Mouse (Mus musculus) forebrain, embryonic 12.5 days (tissue): Measurements from ENCODE around the gene Kcnj12. TPM values are rescaled to one million over a fixed set of nuclear protein-coding genes. Genes with fewer than 3 reads are reported as not detected.

Source experiments
- ATAC-seq: fragments of 200-750 bp; cut with Nextera tagmentation; 2 replicates; pipeline ENCODE4 v1.8.0; 2017; ENCODE audit warnings: moderate TSS enrichment; ENCODE audit not compliant: low FRiP score
- H3K27ac ChIP-seq: fragments of 300-500 bp; sonication (generic); 2 replicates; pipeline ENCODE4 v1.5.1; 2016; ENCODE audit warnings: mild to moderate bottlenecking
- H3K27me3 ChIP-seq: fragments of 300-500 bp; sonication (generic); 2 replicates; pipeline ENCODE4 v1.6.1; 2016; ENCODE audit warnings: mild to moderate bottlenecking
- H3K36me3 ChIP-seq: fragments of 300-500 bp; sonication (generic); replicated peaks from 2 replicates; pipeline ENCODE4 v1.6.1; 2016; ENCODE audit warnings: mild to moderate bottlenecking
- H3K4me1 ChIP-seq: fragments of 300-500 bp; sonication (generic); 2 replicates; pipeline ENCODE4 v1.6.1; 2016
- H3K4me2 ChIP-seq: fragments of 300-500 bp; sonication (generic); 2 replicates; pipeline ENCODE4 v1.6.1; 2016; ENCODE audit warnings: mild to moderate bottlenecking, moderate library complexity
- H3K4me3 ChIP-seq: fragments of 300-500 bp; sonication (generic); replicated peaks from 2 replicates; pipeline ENCODE4 v1.5.1; 2016; ENCODE audit warnings: mild to moderate bottlenecking
- H3K9ac ChIP-seq: fragments of 300-500 bp; sonication (generic); 2 replicates; pipeline ENCODE4 v1.6.1; 2016; ENCODE audit warnings: mild to moderate bottlenecking
- H3K9me3 ChIP-seq: fragments of 300-500 bp; sonication (generic); 2 replicates; pipeline ENCODE4 v1.6.1; 2016
- WGBS: fragments of 180-500 bp; shearing (Covaris S2); methylation state at CpG from one replicate; pipeline ENCODE4 v1.1.7; 2016; 5-methylcytosine and 5-hydroxymethylcytosine counted together
- polyA plus RNA-seq: library from polyadenylated mRNA; unstranded; fragments of >200 nt; fragmentation: Nextera tagmentation; extraction: Ambion mirVana; gene quantifications from 2 replicates; pipeline ENCODE4 v1.2.1, GENCODE M21; 2016

Kcnj12 gene
- polyA plus RNA-seq, 1 experiment from 2014 or later = 0.42 TPM

DNA sequence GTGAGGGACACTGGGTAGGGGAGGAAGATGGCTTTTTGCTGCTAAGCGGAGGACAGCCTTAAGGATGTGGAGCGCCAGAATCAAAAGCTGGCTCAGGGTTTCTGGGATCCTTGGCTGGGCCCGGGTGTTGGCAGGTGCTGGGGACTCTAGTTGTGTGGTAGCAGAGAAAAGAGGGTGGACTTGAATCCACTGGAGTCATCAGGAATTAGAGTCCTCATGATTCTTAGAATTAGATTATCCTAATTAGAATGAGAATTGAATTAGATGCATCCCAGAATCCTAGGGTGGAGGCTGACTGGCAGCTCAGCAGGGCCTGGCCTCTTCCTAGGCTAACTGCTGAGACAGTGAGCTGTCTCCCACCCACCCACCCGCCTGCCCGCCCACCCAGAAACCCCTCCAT, 17.6 kb upstream of the Kcnj12 start:
- peaks cover 4% of the 10 kb centered on the region; the same call in 1 of the 2 replicates for H3K27me3 ChIP-seq
- H3K9ac ChIP-seq = no peak overlapping the region
- no peak overlapping the region for H3K27ac ChIP-seq
- 43% methylated on average over 5 of the region's 5 CpGs for WGBS
- no peak for ATAC-seq
- H3K4me1 ChIP-seq = peaks cover 17% of the 10 kb centered on the region
- no peak overlapping the region for H3K4me2 ChIP-seq
- H3K4me3 ChIP-seq = no peak overlapping the region
- no peaks in the 10 kb centered on the region for H3K36me3 ChIP-seq
- no peaks in the 10 kb centered on the region for H3K9me3 ChIP-seq

DNA sequence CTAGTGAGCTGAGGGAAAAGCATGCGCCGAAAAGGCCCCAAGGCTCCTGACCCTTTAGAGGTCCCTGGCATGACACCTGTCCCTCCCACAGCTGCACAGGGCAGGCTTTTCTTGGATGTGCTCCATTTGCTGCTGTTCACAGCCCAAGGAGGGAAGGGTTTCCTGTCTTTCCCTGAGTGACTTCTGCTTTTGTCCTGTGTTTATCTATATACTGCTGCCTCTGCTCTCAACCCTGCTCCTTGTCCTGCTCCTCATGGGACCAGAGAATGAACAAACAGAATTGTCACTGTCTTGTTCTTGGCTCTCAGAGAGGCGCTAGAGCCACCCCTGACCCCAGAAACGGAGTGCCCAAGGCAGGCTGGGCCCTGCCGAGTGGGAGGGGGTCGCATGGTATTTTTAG, 17.0 kb upstream of the Kcnj12 start:
- no peak overlapping the region for H3K4me2 ChIP-seq
- peaks cover 17% of the 10 kb centered on the region for H3K4me1 ChIP-seq
- no peak for ATAC-seq
- no peaks in the 10 kb centered on the region for H3K36me3 ChIP-seq
- no peak overlapping the region for H3K9ac ChIP-seq
- WGBS = 46% methylated on average over 6 of the region's 6 CpGs
- H3K4me3 ChIP-seq = no peak overlapping the region
- peaks cover 8% of the 10 kb centered on the region; the same call in 1 of the 2 replicates for H3K27me3 ChIP-seq
- no peaks in the 10 kb centered on the region for H3K9me3 ChIP-seq
- no peak overlapping the region for H3K27ac ChIP-seq

DNA sequence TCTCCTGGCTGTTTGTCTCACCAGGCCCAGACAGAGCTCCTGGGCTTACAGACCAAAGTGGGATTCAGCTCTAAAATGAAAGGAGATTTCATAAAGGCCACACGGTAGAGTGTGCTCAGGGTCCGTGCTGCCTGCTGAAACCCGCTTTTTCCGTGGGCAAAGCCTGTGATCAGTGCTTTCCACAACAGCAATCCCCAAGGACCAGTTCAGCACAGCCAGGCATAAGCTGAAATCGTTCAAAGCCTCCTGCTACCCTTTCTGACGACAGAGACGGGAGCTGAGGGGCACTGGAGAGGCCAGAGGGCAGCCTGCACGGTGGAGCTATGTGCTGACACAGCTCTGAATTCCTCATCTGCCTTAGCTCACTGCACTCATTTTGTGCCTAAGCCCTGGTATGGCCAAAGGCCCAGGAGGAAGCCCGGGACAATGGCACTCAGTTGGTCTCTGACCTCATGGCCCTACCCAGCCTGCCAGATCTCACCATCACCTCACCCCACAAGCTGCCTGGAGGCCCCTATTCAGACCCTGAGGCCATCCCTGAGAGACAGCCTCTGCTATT, 10.5 kb upstream of the Kcnj12 start:
- no peaks in the 10 kb centered on the region for H3K9me3 ChIP-seq
- WGBS = 23% methylated on average over 9 of the region's 9 CpGs
- no peak overlapping the region for H3K27ac ChIP-seq
- no peak overlapping the region for H3K4me2 ChIP-seq
- H3K9ac ChIP-seq = no peak overlapping the region
- ATAC-seq = no peak
- peaks cover 12% of the 10 kb centered on the region for H3K4me1 ChIP-seq
- H3K4me3 ChIP-seq = no peak overlapping the region
- no peaks in the 10 kb centered on the region for H3K36me3 ChIP-seq
- H3K27me3 ChIP-seq = peaks cover 15% of the 10 kb centered on the region; the same call in 1 of the 2 replicates

DNA sequence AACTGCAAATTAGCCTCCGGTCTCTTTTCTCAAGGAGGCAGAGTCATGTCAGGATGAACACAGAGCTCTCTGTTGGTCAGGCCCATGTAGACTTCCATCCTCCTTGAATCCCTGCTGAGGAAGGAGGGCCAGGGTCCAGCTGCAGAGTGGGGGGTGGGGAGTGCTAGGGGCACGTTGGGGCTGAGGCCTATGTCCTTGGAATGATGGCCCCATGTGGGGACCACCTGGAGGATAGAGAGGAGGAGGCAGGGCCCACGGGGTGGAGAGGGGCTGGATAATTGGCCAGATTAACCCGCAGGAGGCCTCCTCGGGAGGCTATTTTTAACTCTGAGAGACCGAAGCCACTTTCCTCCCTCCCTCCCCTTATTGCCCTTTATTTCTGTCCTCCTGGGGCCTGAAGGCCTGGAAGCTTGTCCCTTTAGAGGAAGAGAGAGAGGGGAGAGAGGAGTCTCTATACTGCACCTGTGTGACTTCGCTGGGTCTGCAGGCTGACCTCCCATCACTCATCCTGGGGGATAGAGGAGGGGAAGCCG, 5.4 kb upstream of the Kcnj12 start:
- peaks cover 49% of the 10 kb centered on the region for H3K27me3 ChIP-seq
- no peak for ATAC-seq
- H3K27ac ChIP-seq = no peak overlapping the region
- H3K9me3 ChIP-seq = no peaks in the 10 kb centered on the region
- peaks cover 18% of the 10 kb centered on the region for H3K4me1 ChIP-seq
- H3K4me3 ChIP-seq = no peak overlapping the region
- WGBS = 6% methylated on average over 8 of the region's 8 CpGs
- no peaks in the 10 kb centered on the region for H3K36me3 ChIP-seq
- H3K4me2 ChIP-seq = no peak overlapping the region
- no peak overlapping the region for H3K9ac ChIP-seq

DNA sequence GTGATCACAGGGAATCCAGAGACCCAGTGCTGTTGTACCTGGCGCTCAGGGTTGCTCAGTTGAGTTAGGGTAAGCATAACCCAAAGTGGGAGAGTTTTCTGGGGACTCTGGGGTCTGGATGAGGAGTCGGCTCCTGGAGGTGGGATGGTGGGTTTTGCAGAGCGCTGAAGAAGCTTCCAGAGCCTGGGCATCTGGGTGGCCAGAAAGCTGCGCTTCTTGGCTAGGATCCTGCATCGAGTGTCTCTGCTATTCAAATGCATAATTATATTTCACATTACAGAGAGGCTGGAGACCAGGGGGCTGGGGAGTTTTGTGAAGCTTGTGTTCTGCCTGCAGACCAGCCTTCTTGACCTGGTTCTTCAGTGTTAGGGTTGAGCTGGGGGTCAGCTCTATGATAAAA, 1.2 kb upstream of the Kcnj12 start:
- ATAC-seq = no peak
- Histone ChIP-seq H3K27ac (no peak overlapping the region), H3K36me3 (no peaks in the 10 kb centered on the region), H3K4me3 (no peak overlapping the region), H3K9ac (no peak overlapping the region), H3K27me3 (peaks cover 85% of the 10 kb centered on the region), H3K4me1 (peaks cover 32% of the 10 kb centered on the region), H3K9me3 (no peaks in the 10 kb centered on the region), H3K4me2 (no peak overlapping the region)
- WGBS = 62% methylated on average over 5 of the region's 5 CpGs

DNA sequence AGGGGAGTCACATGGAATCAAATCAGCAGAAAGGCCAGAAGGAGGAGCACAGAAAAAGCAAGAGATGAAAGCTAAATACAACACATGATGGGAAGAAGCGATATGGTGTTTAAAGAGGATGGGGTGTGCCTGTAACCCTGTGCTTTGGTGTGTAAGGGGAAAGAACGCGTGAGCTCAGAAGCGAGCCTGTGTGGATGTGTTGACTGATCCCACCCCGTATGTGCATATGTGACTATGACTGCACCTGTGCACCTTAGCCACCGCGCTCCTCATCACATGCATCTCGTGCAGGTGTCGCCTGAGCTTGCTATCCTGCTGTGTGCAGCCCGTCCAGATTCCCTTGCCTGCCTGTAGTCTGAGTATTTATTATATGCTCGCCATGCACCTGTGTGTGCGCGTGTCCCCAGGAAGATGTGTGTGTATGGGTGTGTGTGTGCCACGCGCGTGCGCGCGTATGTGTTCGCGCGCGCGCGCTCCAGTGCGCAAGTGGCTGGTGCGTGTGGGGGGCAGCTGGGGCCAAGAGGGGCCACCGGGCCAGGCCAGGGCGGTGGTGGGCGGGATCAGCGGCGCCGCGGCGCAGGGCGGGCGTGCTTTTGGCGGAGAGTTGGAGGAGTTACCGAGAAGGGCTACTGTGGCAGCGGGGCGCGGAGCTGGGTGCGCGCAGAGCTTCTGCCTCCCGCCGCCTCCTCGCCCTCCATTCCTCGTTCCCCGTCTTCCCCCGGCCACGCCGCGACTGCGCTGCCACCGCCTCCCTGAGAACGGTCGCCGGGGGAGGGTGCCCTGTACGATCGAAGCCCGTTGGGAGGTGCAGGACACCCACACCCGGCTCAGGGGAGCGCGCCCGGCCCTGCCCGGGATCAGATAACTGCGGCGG, 451 bp upstream of the Kcnj12 start:
- Histone ChIP-seq H3K4me1 (peaks cover 29% of the 10 kb centered on the region), H3K4me3 (peak overlapping the region; percentile 51), H3K27me3 (peaks cover 87% of the 10 kb centered on the region), H3K27ac (no peak overlapping the region), H3K36me3 (no peaks in the 10 kb centered on the region), H3K9me3 (no peaks in the 10 kb centered on the region), H3K4me2 (peak overlapping the region; percentile 78), H3K9ac (peak overlapping the region; percentile 29; the same call in 1 of the 2 replicates)
- WGBS = 1% methylated on average over 68 of the region's 68 CpGs
- ATAC-seq = no peak

DNA sequence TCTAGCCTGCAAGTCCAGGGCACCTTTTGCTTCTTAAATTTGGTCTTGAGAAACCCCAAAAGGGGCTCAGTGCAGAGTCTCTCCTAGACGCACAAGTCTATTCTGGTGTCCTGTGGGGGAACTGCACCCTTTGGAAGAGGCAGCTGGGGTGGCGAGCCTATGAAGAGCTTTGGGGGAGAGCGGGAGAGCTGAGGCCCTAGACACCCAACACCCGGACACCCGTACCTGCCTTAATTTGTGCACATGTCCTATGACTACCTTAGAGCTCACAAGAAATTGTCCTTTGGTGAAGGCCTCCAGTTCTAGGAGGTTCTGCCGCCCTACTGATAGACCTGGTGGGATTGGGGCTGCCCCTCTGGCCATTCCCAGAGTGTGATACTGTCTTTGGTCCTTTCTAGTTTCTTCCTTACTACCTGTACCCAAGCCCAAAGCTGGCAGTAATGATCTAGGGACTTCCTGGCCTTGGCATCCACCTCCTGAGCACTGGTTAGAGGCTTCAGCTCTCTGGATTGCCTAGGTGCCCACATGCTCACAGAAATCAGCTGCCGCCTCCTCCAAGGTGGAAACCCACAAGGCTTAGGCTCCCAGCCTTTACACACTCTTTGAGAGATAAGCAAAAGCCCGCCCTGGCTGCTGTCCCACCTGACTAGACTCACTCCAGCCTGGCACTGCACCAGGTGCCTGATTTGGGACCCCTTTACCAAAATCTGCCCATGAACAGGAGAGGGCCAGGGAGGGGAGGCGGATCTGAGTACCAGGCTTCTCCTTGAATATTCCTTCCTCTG, 1.2 kb downstream of the Kcnj12 start:
- Histone ChIP-seq H3K9ac (no peak overlapping the region), H3K4me3 (no peak overlapping the region; the same call in 1 of the 2 replicates), H3K4me1 (peaks cover 28% of the 10 kb centered on the region), H3K36me3 (no peaks in the 10 kb centered on the region), H3K27me3 (peaks cover 77% of the 10 kb centered on the region), H3K9me3 (no peaks in the 10 kb centered on the region), H3K4me2 (peak overlapping the region; percentile 78), H3K27ac (no peak overlapping the region)
- 49% methylated on average over 9 of the region's 9 CpGs for WGBS
- ATAC-seq = no peak

DNA sequence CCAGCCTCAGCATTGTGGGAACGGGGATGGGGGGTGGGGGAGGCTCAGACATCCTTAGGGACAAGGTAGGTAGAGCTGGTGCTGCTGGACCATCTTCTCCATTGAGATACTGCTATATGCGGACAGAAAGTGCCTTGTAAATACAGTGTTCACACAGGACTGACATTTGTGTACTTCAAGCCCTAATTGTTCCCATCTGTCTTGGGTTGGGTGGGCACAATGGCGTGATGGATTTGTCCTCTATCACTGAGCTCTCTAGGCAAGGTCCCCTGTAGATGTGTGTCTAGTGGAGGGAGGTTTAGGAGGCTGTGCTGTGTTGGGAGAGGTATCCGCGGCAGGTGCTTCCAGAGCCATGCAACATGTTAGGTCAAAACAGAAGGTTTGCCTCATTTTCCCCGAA, 2.0 kb downstream of the Kcnj12 start:
- Histone ChIP-seq H3K27ac (no peak overlapping the region), H3K9ac (no peak overlapping the region), H3K27me3 (peaks cover 69% of the 10 kb centered on the region), H3K36me3 (no peaks in the 10 kb centered on the region), H3K4me3 (no peak overlapping the region), H3K9me3 (no peaks in the 10 kb centered on the region), H3K4me2 (no peak overlapping the region), H3K4me1 (peaks cover 28% of the 10 kb centered on the region)
- 75% methylated on average over 6 of the region's 6 CpGs for WGBS
- ATAC-seq = no peak

DNA sequence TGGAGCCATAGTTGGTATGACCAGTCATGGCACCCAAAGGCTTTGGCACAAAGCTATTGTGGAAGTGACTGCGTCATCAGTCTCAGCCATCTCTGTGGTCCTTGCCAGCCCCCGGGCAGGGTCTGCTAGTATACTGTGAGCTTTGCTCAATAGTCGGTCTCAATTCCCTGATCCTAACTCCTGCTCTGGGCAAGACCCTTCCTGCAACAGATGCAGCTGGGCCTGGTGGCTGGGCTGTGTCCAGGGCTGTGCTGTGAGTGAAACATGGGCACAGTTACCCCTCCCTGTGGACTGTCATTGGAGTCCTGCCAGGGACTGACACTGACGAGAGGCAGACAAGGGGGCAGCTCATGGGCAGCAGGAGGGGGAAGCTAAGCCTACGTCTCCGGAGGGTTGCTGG, 2.6 kb downstream of the Kcnj12 start:
- Histone ChIP-seq H3K36me3 (no peaks in the 10 kb centered on the region), H3K27me3 (peaks cover 63% of the 10 kb centered on the region), H3K4me1 (peaks cover 28% of the 10 kb centered on the region), H3K9ac (no peak overlapping the region), H3K4me2 (no peak overlapping the region), H3K9me3 (no peaks in the 10 kb centered on the region), H3K27ac (no peak overlapping the region), H3K4me3 (no peak overlapping the region)
- WGBS = 58% methylated on average over 6 of the region's 6 CpGs
- ATAC-seq = no peak

DNA sequence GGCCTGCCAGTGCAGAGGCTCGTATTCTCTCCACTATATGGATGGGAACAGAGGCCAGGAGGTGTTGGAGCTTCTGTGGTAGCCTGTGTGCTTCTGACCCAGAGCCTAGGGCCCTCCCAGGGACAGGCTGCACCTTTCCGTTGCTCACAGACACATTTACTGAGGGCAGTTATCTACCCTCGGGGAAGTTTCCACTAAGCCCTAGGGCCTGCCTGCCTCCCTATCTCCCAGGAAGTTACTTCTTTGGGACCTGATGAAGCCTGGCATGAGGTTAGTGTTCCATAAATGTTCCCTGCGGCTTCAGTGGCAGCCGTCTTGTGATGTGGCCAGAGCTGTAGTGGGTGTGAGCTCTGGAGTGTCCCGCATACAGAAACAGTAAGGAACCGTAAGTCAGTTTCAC, 3.2 kb downstream of the Kcnj12 start:
- no peak overlapping the region for H3K4me2 ChIP-seq
- H3K4me3 ChIP-seq = no peak overlapping the region
- WGBS = 73% methylated on average over 7 of the region's 7 CpGs

DNA sequence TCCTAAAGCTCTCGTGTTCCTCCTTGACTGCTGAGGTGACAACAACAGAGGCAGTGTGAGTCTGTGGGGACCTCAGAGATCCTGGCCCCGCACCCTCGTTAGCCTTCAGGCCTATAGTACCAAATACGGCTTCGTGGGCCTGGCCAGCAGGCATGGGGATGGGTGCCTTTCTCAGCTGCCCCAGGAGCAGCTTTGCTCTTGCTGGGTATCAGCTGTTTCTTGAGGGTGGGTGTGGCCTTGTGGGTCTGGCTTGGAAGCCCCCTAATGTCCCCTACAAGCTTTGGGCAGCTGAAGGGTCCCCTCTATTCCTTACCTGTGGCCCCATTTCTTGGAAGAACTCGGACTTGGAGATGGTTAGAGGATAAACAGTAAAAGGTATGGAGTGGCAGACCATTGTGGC, 4.0 kb downstream of the Kcnj12 start:
- no peak overlapping the region for H3K4me2 ChIP-seq
- no peaks in the 10 kb centered on the region for H3K36me3 ChIP-seq
- no peaks in the 10 kb centered on the region for H3K9me3 ChIP-seq
- H3K4me3 ChIP-seq = no peak overlapping the region
- no peak overlapping the region for H3K27ac ChIP-seq
- WGBS = 86% methylated on average over 6 of the region's 6 CpGs
- H3K27me3 ChIP-seq = peaks cover 49% of the 10 kb centered on the region
- peaks cover 26% of the 10 kb centered on the region for H3K4me1 ChIP-seq
- H3K9ac ChIP-seq = no peak overlapping the region
- no peak for ATAC-seq

More for the DNA sequence above, 3.2 kb downstream of the Kcnj12 start:
- Histone ChIP-seq H3K4me1 (peaks cover 28% of the 10 kb centered on the region), H3K9ac (no peak overlapping the region), H3K27me3 (peaks cover 57% of the 10 kb centered on the region), H3K27ac (no peak overlapping the region), H3K9me3 (no peaks in the 10 kb centered on the region), H3K36me3 (no peaks in the 10 kb centered on the region)
- ATAC-seq = no peak

DNA sequence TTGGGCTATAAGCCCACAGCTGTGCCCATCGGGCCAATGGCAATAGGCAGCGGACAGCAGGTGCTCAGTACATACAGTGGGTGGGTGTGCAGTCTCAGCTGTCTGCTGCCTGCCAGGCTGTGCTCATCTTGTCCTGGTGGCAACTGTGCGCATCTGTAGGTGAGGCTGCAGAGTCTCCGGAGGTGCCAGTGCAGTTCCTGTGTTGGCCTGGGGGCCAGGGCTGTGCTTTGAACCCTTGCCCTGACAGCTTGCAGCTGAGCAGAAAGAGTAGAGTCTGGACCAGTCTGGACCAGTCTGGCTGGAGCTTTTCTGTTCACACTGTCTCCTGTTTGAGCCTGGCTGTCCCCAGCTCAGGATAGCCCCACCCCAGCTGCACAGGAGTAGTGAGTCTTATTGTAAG, 4.8 kb downstream of the Kcnj12 start:
- H3K9me3 ChIP-seq = no peaks in the 10 kb centered on the region
- peaks cover 18% of the 10 kb centered on the region for H3K4me1 ChIP-seq
- H3K27me3 ChIP-seq = peaks cover 42% of the 10 kb centered on the region
- ATAC-seq = no peak
- H3K27ac ChIP-seq = no peak overlapping the region
- no peak overlapping the region for H3K9ac ChIP-seq
- H3K4me3 ChIP-seq = no peak overlapping the region
- WGBS = 89% methylated on average over 4 of the region's 4 CpGs
- no peak overlapping the region for H3K4me2 ChIP-seq
- no peaks in the 10 kb centered on the region for H3K36me3 ChIP-seq
